Mouse (Mus musculus) erythroblast, embryonic 14.5 days (primary cell): Measurements from ENCODE around the gene St7l.

Experiments
- GATA1 ChIP-seq: IDR thresholded peaks from 2 replicates; pipeline ENCODE4 v1.6.1; 2012; ENCODE audit warnings: low read length, inconsistent platforms, mixed read lengths
- TAL1 ChIP-seq: IDR thresholded peaks from 3 replicates; pipeline ENCODE4 v1.6.1; 2012; ENCODE audit warnings: low read length, inconsistent platforms, mixed read lengths

DNA sequence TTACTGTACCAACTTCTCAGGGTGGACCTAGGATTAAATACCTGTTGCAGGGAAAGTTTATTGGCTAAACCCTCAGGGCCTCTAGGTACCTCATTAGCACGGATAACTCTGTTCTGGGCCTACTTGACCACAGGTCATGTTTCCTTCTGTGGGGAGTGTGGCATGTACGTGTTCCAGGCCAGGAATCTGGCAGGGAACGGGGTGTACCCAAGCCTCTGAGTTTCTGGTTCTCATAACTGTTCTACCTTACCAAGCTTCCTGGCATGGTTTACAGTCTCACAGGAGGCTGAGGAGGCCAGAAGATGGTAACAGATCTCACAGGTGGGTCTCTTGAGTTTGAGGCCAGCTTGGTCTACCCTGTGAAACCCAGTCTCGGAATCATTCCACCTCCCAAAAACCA lies 17.2 kb upstream of the St7l start:
- TF ChIP-seq GATA1 (no peak), TAL1 (no peak)
